Mouse (Mus musculus): ENCODE measurements around the gene Fastkd1. TPM values are rescaled to one million over a fixed set of nuclear protein-coding genes. Genes with fewer than 3 reads are reported as not detected.

Gene Fastkd1
- total and polyA plus RNA-seq, 3 experiments = 9.8 to 15.7 TPM; not detected in 1

- no peak overlapping the region for H3K4me3 ChIP-seq (ENCODE audit: control insufficient read depth in 1 of 2, insufficient read depth in 1 of 2, low read depth in 2 of 2, low read length in 2 of 2)
- peaks cover 8 to 21% of the 10 kb centered on the region in 2 experiments for H3K27me3 ChIP-seq (ENCODE audit: control insufficient read depth in 1 of 2, insufficient read depth in 2 of 2, low read length in 2 of 2)
- no peak overlapping the region for H3K27ac ChIP-seq (ENCODE audit: control insufficient read depth, low read depth, low read length)
- peaks cover 12% of the 10 kb centered on the region for H3K79me2 ChIP-seq (ENCODE audit: control insufficient read depth, insufficient read depth, low read length, poor library complexity)
- H3K36me3 ChIP-seq (ENCODE audit: control insufficient read depth in 1 of 2, insufficient read depth in 2 of 2, low read length in 2 of 2) = peaks cover 0 to 5% of the 10 kb centered on the region in 2 experiments; a peak in 2 of 4 replicates
- no peak for DNase-seq (ENCODE audit: low read depth, low spot score)
- H3K9ac ChIP-seq (ENCODE audit: control insufficient read depth, low read depth, low read length, poor library complexity, severe bottlenecking) = no peak overlapping the region
- no peak for TF ChIP-seq ZMIZ1 (IDR thresholded peaks at IDR 0.05; ENCODE audit: low read depth, low read length)
- TF ChIP-seq MYC (IDR thresholded peaks at IDR 0.05; ENCODE audit: low read depth, low read length) = no peak
- no peak for TF ChIP-seq GATA1 (IDR thresholded peaks at IDR 0.05; ENCODE audit: low read depth, low read length)
- no peak for TF ChIP-seq ZKSCAN1 (IDR thresholded peaks at IDR 0.05; ENCODE audit: low read depth, low read length)
- TF ChIP-seq USF1 (IDR thresholded peaks at IDR 0.05; ENCODE audit: low read depth, low read length) = no peak
- no peak for TF ChIP-seq JUND (IDR thresholded peaks at IDR 0.05; ENCODE audit: low read depth, low read length)
- no peak for TF ChIP-seq SIN3A (IDR thresholded peaks at IDR 0.05; ENCODE audit: low read length)
- no peak for TF ChIP-seq CHD1 (IDR thresholded peaks at IDR 0.05; ENCODE audit: low read depth, low read length)
- no peak for TF ChIP-seq ETS1 (IDR thresholded peaks at IDR 0.05; ENCODE audit: low read depth, low read length)
- no peak for TF ChIP-seq KAT2A (conservative IDR thresholded peaks at IDR 0.05; ENCODE audit: low read depth, low read length)
- TF ChIP-seq MAFK (IDR thresholded peaks at IDR 0.05; ENCODE audit: borderline replicate concordance, low read depth, low read length) = no peak
- no peak for TF ChIP-seq NRF1 (IDR thresholded peaks at IDR 0.05; ENCODE audit: insufficient read depth, low read depth, low read length, poor library complexity, severe bottlenecking)
- TF ChIP-seq BHLHE40 (IDR thresholded peaks at IDR 0.05; ENCODE audit: borderline replicate concordance, low read depth, low read length) = no peak
- no peak for TF ChIP-seq RCOR1 (IDR thresholded peaks at IDR 0.05; ENCODE audit: low read depth, low read length)
- TF ChIP-seq TCF12 (IDR thresholded peaks at IDR 0.05; ENCODE audit: low read depth, low read length) = no peak
- TF ChIP-seq ELF1 (IDR thresholded peaks at IDR 0.05; ENCODE audit: low read depth, low read length) = no peak
- TF ChIP-seq USF2 (IDR thresholded peaks at IDR 0.05; ENCODE audit: borderline replicate concordance in 1 of 2, insufficient read depth in 1 of 2, low read depth in 1 of 2, low read length in 2 of 2) = no peak
- H3K9me3 ChIP-seq (replicated peaks; ENCODE audit: insufficient read depth, low read length) = no peaks in the 10 kb centered on the region
- H3K4me1 ChIP-seq (ENCODE audit: control insufficient read depth in 1 of 2, insufficient read depth in 2 of 2, low read length in 2 of 2) = peaks cover 0 to 3% of the 10 kb centered on the region in 2 experiments; a peak in 3 of 4 replicates
Observed at GRCm38 (mm10) chr2:69719121-69719520, 5.8 kb upstream of the Fastkd1 start.

- no peak overlapping the region for H3K9ac ChIP-seq (ENCODE audit: control insufficient read depth, low read depth, low read length, poor library complexity, severe bottlenecking)
- H3K36me3 ChIP-seq (ENCODE audit: control insufficient read depth in 1 of 2, insufficient read depth in 2 of 2, low read length in 2 of 2) = peaks cover 0 to 6% of the 10 kb centered on the region in 2 experiments; a peak in 2 of 4 replicates
- peaks cover 2% of the 10 kb centered on the region; the same call in 1 of the 2 replicates for H3K79me2 ChIP-seq (ENCODE audit: control insufficient read depth, insufficient read depth, low read length, poor library complexity)
- H3K27ac ChIP-seq (ENCODE audit: control insufficient read depth, low read depth, low read length) = no peak overlapping the region
- no peak for DNase-seq (ENCODE audit: low read depth, low spot score)
- no peaks in the 10 kb centered on the region for H3K9me3 ChIP-seq (replicated peaks; ENCODE audit: insufficient read depth, low read length)
- H3K4me3 ChIP-seq (ENCODE audit: control insufficient read depth in 1 of 2, insufficient read depth in 1 of 2, low read depth in 2 of 2, low read length in 2 of 2) = no peak overlapping the region
- TF ChIP-seq NELFE (IDR thresholded peaks at IDR 0.05; ENCODE audit: low read depth, low read length) = no peak
- no peak for TF ChIP-seq POLR2AphosphoS5 (IDR thresholded peaks at IDR 0.05; ENCODE audit: borderline replicate concordance, low read depth, low read length)
- no peak for TF ChIP-seq MYC (IDR thresholded peaks at IDR 0.05; ENCODE audit: low read depth, low read length)
- TF ChIP-seq MEF2A (IDR thresholded peaks at IDR 0.05; ENCODE audit: extremely low read depth, insufficient replicate concordance, low read depth, low read length, poor library complexity, severe bottlenecking) = no peak
- no peak for TF ChIP-seq CHD1 (IDR thresholded peaks at IDR 0.05; ENCODE audit: low read depth, low read length)
- no peak for TF ChIP-seq MYB (IDR thresholded peaks at IDR 0.05; ENCODE audit: low read depth, low read length)
- no peak for TF ChIP-seq NRF1 (IDR thresholded peaks at IDR 0.05; ENCODE audit: insufficient read depth, low read depth, low read length, poor library complexity, severe bottlenecking)
- no peak for TF ChIP-seq RCOR1 (IDR thresholded peaks at IDR 0.05; ENCODE audit: low read depth, low read length)
- no peak for TF ChIP-seq GABPA (IDR thresholded peaks at IDR 0.05; ENCODE audit: low read depth, low read length)
- no peak for TF ChIP-seq KAT2A (conservative IDR thresholded peaks at IDR 0.05; ENCODE audit: low read depth, low read length)
- no peak for TF ChIP-seq ZC3H11A (IDR thresholded peaks at IDR 0.05; ENCODE audit: low read depth, low read length)
- no peak for TF ChIP-seq E2F4 (IDR thresholded peaks at IDR 0.05; ENCODE audit: borderline replicate concordance, low read depth, low read length)
- no peak for TF ChIP-seq POLR2A (IDR thresholded peaks at IDR 0.05; ENCODE audit: control insufficient read depth in 1 of 2, insufficient read depth in 1 of 2, low read depth in 1 of 2, low read length in 2 of 2, poor library complexity in 1 of 2)
- no peak for TF ChIP-seq UBTF (IDR thresholded peaks at IDR 0.05; ENCODE audit: borderline replicate concordance, insufficient read depth, low read depth, low read length)
- TF ChIP-seq CTCF (IDR thresholded peaks at IDR 0.05 in 2 of 3, conservative IDR thresholded peaks at IDR 0.05 in 1 of 3; ENCODE audit: control insufficient read depth in 1 of 3, insufficient read depth in 1 of 3, low read depth in 2 of 3, low read length in 3 of 3, poor library complexity in 1 of 3, severe bottlenecking in 1 of 3) = no peak
- no peak for TF ChIP-seq USF2 (IDR thresholded peaks at IDR 0.05; ENCODE audit: borderline replicate concordance in 1 of 2, insufficient read depth in 1 of 2, low read depth in 1 of 2, low read length in 2 of 2)
- TF ChIP-seq TBP (IDR thresholded peaks at IDR 0.05; ENCODE audit: low read depth, low read length) = no peak
- no peak for TF ChIP-seq USF1 (IDR thresholded peaks at IDR 0.05; ENCODE audit: low read depth, low read length)
- no peak for TF ChIP-seq TCF12 (IDR thresholded peaks at IDR 0.05; ENCODE audit: low read depth, low read length)
- no peak for TF ChIP-seq MAZ (IDR thresholded peaks at IDR 0.05; ENCODE audit: low read depth, low read length)
- H3K27me3 ChIP-seq (ENCODE audit: control insufficient read depth in 1 of 2, insufficient read depth in 2 of 2, low read length in 2 of 2) = peaks cover 8 to 21% of the 10 kb centered on the region in 2 experiments
- H3K4me1 ChIP-seq (ENCODE audit: control insufficient read depth in 1 of 2, insufficient read depth in 2 of 2, low read length in 2 of 2) = no peaks in the 10 kb centered on the region
Observed at GRCm38 (mm10) chr2:69716483-69716882, 3.2 kb upstream of the Fastkd1 start.

Measured in MEL (cell line).